Mouse (Mus musculus) erythroblast, embryonic 14.5 days (primary cell): ENCODE measurements at regions not wholly inside any gene's neighbourhood (a gene's known extent, or its start where the extent isn't known, plus 50 kb on each side); places are given as distances from the start of the nearest gene placed in this dataset.

Experiments
- GATA1 ChIP-seq: IDR thresholded peaks from 2 replicates; pipeline ENCODE4 v1.6.1; 2012; ENCODE audit warnings: low read length, inconsistent platforms, mixed read lengths
- TAL1 ChIP-seq: IDR thresholded peaks from 3 replicates; pipeline ENCODE4 v1.6.1; 2012; ENCODE audit warnings: low read length, inconsistent platforms, mixed read lengths

- TF ChIP-seq TAL1 (no peak), GATA1 (no peak)
These were observed 100.7 kb downstream of the Kdr start for GRCm38 (mm10) chr5:75877609-75877971.
